Mouse (Mus musculus) ovary, postnatal 10 days (tissue): ENCODE measurements around the gene Ifna16.

Experiments
- DNase-seq: peaks from one replicate; pipeline ENCODE4 v3.0.0; 2022; ENCODE audit warnings: low spot score

Gene Ifna16

GRCm38 (mm10) chr4:88642526-88642925 is 34.2 kb downstream of the Ifna16 start:
- no peak for DNase-seq

DNA sequence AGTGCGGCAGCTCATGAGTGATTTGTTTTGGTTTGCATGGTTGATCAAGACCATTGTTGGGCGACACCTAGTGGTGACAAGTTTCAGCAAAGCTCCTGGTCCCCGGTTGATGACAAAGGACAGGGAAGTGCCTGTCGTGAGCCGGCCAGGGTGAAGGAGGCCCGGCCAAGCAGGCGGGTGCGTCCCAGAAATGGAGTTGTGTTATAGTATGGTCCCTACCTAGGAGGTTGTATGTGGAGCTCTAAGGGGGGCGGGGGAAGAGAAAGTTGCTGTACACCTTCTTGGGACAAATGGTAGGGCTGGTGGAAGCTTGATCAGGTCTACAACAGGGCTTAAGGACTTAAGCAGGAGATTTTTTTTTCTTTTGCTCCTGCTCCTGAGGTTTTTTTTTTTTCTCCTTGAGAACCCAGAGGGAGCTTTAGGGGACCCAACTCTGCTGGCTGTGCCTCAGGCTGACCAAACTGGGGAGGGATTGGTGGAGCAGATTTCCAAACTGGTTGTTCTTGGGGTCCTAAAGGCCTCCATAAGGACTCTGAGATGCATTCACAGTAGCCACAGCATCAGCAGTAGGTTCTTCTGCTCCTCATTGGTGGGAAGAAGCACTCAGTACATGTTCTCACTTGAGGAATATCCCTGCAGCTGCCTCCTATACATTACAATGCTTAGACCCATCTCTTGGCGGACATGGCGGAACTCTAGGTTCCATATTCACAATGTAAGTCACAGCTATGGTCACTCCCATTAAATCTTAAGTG is 35.5 kb downstream of the Ifna16 start:
- DNase-seq: peak; percentile 90

GRCm38 (mm10) chr4:88640704-88641076 is 36.0 kb downstream of the Ifna16 start:
- DNase-seq: no peak

- DNase-seq: no peak
Measured at GRCm38 (mm10) chr4:88634311-88634710, 42.4 kb downstream of the Ifna16 start, which contains the start of gene C87499. Gene C87499, minus strand, starts transcription at chr4:88634411.
